Mouse (Mus musculus): ENCODE data around the gene Tmem44.
A peak's percentile ranks its signal among the peaks of the same experiment; 100 is the strongest.

The Tmem44 gene

DNA sequence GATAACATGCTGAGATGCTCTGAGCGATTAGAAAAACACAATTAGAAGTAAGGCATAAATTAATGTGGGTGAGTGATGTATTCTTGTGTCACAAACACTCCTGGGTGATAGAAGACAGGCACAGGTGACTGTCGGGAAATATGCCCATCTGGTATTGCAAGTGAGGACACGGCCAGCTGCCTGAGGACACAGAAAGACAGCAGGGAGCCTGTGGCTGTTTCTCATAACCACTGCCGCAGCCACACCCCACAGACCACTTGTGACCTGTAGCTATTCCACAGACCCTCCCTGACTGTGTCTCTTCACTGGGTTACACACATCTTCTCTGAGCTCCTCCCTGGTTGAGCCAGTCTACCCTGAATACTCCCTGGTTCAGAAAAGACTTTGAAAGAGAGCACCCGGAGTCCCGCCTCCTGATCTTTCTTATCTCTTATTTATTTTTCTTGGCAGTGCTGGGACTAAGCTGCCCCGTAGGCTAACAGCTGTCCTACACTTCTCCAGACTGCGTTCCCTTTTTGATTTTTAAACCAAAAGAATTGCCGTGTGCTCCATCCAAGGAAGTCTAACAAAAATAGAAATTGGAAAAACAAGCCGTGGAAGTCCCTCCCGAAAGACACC, 32.9 kb downstream of the Tmem44 start:
- DNase-seq: no peak

DNA sequence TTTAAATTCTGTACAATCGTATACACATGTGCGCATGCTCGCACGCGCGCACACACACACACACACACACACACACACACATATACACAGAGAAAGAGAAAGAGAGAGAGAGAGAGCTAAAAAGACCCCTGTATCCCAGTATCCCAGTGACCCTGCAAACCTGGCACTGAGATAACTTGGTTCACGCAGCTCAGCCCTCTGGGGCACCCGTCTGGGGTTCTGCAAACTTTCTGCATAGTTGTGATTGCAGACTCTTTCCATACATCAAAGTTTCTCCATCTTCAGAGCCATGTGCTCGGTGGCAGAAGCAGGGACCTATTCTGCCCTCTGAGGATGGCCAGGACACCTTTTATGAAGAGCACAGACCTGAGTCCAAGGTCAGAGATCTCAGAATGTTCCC, 33.6 kb downstream of the Tmem44 start:
- DNase-seq: no peak

DNA sequence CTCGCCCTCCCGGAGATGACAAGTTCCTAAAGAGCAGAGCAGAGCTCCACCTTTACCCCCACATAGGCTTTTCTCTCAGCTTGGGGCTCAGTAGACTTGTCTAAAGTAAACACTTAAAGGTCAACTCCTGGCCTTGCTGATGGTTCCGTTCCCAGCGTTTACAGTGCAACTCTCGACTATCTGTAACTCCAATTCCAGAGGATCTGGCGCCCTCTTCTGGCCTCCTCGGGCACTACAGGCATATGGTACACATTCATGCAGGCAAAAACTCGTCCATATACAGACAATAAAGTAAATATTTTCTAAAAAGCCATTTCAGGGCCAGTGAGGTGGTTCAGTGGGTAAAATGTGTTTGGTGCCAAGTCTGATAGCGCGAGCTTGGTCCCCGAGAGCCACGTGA, 35.2 kb downstream of the Tmem44 start:
- no peak for DNase-seq

DNA sequence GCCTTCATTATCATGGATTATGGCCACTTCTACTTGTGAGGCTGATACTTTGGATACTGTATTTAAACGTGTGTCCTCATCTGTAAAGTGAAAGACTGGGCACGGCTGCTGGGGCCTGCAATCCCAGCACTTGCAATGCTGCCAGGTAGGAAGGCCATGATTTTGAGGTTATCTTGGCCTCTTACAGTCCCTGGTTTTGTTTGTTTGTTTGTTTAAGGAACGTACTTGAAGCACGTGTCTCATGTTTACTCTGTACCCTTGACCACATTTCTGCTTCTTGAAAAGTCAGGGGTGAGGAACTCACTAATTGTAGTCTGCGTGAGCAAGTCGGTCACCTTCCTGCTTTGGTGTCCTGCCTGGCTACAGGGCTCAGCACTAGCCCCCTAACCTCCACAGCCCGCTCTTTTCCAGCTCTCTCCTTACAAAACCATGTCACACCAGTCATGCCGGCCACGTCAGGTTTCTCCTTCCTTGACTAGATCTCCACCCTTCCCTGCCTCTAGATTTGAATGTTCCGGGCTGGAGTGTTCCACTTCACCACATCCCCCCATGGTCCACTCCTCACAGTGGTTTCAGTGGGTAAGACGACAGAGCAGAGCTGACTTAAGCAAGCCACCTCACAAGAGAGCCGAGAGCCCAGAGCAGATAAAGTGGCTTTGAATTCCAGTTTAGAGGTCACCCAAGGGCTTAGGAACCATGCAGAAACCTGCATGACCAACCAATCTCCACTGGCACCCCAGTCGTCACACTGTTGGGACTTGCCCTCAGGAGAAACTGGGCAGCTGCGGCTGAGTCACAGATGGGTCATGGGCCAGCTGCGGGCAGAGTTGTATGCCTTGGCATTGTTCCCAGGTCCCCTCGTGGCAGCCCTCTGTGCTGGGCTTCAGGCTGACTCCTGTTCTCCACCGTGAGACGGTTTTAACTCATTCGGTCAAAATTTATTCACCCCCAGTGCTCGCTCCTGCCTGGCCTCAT, 37.3 kb downstream of the Tmem44 start:
- no peak for DNase-seq

DNA sequence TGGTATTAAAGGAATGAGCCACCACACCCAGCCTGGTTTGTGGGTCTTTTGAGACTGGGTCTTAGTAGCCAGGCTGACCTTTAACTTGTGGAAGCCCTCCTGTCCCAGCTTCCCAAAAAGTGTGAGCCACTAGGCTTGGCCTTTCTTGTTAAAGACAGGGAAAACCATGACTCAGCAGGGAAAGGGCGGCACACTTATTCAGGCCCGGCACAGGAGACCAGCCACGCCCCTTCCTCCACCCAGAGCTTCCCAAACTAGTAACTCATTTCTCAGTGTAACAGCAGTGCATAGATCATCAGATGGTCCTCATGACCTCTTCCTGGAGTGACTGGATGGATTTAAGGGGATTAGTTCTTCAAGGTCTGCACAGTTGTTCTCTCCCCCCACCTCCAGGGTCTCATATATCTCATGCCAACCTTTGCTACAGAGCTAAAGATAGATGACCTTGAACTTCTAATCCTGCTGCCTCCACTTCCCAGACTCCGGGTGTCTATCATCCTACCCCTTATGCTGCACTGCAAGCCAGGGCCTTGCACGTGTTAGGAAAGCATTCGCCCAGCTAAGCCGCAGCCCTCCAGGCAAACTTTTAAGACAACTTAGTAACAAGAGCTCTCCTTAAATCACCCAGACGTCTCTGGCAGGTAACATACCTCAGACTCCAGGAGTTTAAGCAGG, 38.1 kb downstream of the Tmem44 start:
- no peak for DNase-seq

DNA sequence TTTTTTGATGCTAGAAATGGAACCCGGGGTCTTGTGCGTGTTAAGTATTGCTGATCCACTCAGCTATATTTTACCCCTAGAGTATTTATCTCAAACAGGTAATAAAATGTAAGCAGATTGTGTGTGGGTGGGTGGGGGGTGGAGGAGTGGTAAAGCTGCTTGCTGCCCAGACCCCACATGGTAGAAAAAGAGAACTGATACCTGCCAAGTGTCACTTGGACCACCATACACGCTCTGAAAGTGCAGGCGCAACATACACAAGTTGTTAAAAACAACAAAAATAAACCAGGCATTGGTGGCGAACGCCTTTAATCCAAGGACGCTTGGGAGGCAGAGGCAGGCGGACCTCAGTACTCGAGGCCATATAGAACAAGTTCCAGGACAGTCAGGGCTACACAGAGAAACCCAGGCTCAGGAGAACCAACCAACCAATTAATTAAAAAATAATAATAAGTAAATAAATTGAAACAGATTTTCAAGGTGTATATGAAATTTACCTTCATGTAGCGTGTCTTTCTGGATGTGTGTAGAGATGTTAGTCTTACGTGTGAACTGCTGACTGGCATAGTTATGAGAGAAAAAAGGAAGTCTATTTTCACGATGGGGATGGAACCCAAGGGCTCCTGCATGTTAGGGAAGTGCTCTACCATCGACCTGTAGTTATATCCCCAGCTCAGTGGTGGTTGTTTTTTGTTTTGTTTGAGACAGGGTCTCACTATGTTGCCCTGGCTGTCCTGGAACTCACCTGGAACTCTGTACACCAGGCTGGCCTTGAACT, 38.9 kb downstream of the Tmem44 start:
- DNase-seq: no peak

DNA sequence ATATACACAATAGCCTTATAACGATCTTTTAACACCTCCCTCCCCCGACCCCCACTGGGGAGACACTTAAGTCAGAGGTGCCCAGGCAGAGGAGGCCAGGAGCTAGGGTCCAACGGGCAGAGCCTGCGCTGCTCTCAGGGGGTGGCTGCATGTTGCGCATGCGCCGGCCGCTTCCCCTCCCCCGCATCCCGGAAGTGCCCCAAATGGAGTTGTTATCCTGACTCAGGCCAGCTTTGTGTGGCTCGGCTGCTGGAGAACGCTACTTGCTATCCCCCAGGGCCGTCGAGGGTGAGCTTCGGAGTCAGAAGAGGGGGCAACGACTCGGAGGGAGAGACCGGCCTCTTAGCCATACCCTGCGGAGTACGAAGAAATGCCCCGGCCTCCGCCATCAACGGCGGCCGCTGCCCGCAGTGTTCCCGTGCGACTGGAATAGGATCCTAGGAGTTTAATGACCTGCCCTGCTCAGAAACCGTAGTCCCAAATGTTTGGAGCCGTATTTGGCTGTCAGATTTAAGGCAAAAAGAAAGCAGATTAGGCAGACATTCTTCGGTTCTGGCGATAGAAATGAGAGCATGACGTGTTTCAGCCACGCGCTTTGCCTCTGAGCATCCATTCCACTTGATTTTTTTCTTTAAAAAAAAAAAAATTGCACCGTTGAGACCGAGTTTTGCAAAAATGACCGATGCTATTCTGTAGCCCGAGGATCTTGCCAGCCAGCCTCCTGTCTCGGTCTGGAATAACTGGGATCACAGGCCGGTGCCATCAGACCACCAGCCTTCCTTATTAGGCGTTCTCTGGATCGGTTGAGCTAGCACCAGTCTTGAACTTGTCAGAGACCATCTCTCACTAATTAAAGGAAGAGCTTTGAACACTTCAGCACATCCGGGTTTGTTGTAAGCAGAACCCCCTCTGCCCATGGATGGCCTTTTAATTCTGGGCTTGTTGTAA, 39.9 kb downstream of the Tmem44 start:
- DNase-seq: peak; percentile 85 to 89

DNA sequence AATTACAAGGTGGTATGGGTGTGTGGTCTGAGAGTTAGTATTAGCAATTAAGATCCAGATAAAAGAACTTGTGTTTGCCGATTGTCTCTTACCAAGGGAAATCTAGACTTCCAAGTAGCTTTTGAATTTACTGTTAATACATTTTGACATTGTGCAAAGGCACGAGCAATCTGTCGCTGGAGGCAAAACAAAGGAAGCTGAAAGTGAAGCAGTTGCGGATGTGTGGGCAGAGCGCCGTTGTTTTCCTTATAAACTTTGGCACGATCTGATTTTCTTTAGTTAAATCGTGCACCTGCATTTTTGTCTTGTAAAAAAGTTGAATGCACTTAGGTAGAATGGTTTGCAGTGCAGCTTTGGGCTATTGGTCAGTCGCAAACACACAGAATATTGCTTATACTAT, 40.6 kb downstream of the Tmem44 start:
- DNase-seq: no peak

DNA sequence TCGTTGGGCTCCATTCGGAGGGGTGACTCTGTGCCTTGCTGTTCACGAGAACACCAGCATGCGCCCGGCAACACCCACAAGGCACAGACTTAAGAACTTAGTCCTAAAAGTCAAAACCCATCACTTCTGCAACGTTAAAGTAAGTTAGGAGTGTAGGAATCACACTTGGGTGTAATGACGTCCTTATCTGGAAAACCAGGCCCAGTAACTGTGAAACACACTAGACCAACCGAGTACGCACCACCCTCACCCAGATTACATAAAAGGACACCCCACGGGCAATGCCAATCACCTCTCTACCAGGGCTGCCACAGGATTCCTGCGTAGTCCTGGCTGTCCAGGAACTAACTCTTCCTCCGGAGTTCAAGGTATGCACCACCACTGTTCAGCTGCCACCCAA, 41.3 kb downstream of the Tmem44 start:
- DNase-seq: no peak

DNA sequence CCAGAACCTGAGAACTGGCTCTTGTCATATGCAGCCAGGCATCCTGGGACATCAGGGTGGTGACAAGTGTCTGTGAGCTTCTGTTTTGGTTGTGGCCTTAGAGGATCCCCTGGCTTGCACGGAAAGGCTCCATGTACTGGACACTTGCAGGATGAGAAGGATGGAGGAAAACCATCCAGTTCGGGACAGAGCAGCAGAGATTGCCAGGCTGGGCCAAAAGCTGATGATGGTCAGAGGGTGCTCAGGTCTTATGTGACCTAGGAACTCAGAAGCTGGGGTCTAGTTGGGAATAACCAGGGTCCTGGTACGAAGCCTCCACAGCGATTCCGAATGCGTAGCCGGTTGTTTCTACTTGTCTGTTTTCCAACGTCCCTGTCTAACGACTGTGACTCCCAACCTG, 41.9 kb downstream of the Tmem44 start:
- no peak for DNase-seq

DNA sequence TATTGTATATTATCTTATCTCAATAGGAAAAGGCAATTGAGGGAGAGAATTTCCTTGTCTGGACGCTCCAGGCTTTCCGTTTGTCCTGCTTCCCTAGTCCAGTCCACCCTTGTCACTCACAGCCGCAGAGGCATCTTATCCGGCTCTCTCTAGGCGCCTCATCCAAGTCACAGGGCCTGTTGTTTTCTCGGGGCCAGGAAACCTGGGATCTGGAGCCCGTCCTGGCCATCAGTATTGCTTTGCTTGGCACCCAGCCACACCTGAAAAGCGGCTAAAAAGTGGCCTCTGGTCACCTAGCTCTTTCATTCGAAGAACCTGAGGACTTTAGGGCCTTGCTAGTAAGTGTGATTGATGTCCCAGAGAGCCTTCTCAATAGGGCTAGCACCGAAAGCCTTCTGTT, 43.5 kb downstream of the Tmem44 start:
- DNase-seq: no peak

DNA sequence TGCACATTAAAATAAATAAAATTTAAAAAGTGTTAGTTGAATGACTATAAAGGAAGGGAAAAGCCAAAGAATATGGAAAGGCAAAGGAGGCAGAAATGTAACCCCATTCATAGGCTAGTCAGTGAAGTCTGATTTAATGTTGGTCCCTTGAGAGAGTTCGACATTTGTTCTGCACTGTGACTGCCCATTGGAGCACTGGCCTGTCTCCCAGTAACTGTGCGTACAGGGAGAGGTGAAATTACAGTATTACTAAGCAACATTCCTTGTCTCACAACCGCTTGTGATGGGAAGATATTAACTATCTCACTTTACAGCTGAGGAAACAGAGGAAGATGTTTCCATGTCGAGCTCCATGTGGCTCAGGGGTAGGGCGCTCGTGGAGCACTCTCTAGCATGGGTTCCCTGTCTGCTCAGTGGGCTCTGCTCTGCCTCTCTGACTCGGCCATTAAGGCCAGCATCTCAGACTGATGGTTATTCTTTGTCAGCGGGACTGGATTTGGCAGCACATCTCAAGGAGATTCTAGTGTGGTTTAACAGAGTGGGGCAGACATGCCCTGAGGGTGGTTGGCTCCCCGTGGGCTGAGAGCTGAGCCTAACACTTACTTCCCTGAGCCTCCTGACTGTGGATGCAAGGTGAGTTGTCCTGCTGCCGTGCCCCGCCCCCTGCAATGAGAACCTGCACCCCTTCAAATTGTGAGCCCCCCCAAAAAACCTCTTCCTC, 45.2 kb downstream of the Tmem44 start:
- DNase-seq: no peak

DNA sequence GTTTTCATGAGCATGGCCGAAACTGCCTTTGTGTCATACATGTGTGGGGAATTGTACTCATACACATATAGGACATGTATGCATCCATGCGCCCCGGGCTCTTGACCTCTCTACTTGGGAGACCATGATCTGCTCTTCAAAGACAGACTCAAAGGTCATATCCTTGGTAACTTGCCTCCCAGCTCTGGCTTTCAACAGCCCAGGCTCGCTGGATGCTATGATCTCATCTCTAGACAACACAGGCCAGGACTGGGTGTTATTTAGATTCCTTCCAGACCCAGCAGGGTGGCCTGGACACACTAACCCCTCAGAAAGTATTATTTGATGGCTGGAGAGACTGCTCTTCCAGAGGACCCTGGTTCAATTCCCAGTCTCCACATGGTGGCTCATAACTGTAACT, 45.8 kb downstream of the Tmem44 start:
- DNase-seq: no peak

DNA sequence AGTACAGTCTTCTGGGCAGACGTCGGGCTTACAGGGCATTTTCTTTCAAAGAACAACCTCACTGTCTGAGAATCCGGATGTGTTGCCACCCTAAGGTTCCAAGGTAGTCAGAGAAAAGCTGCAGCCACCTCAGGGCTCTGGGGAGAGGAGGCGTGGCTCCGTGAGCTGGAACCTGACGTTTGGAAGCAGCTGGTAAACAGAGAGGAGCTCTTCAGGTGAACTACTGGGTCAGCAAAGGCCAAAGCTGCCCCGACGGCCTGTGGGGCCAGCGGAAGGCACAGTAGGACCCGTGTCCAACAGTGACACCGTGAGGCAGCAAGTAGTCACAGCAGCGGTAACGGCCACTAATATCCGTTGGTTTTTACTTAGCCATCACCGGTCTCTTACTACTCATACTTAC, 46.7 kb downstream of the Tmem44 start:
- DNase-seq: peak; percentile 37 to 43

DNA sequence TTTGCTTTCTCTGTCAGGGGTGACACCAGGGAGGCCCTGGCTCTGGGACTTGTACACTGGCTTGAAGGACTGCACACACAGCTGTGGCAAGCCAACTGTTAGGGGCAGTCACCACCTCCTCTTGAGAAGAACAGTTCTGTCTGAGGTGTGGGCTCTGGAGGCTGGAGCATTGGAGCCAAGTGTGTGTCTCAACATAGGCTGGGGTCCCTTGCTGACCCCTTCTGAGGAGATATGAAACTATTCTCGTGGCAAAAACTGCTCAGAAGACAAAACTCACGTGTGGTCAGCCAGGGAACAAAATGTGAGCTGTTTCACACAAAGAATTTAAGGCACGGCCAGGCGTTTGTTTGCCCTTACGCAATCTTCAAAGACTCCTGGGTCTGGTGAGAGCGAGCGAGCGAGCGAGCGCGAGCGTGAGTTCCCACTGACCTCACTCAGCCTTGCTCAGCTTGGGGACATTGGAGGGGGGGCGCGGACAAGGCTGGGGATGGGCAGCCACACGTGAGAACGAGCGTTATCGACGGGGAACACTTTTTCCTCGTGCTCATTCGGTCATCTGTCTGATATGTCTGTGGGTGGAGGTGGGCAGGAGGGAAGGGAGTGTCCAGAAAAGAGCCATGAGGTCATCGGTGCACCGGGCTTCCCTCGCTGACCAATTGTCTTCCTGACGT, 48.3 kb downstream of the Tmem44 start:
- DNase-seq: no peak

DNA sequence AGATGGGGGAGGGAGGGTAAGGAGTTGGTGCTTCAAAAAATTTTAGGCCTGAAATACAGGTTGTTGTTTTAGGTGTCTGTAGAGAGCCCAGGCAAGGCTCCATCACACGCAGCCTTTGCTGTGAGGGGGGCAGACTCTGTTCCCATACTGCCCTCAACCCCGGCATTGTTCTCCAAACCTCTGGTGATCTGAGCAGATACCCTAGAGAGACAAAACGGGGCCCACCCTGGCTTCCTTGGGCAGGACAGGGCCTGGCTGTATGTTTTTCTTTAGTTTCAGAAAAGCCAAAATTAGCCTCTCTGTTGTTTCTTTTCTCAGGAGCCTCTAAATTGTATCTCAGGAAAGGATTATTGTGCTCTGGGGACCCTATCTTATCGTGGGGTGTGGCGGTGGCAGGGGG, 49.0 kb downstream of the Tmem44 start:
- DNase-seq: no peak

DNA sequence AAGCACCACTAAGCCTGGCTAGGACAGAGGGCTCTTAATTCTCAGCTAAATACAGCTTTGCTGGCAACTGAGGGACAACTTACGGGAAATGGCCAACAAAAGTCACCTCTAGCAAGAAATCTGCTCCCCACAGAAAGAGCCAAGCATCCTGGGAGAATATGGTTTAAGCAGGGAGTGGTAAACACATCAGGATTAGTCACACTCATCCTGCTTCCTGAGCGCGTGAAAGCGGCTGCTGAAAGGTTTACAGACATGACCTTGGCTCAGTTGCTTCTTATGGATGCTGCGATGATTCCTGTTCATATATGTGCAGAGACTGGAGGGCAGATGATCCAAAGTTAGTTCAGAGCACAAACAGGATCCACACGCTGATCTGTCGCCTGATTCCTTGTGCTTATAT, 50.4 kb downstream of the Tmem44 start:
- DNase-seq: no peak

DNA sequence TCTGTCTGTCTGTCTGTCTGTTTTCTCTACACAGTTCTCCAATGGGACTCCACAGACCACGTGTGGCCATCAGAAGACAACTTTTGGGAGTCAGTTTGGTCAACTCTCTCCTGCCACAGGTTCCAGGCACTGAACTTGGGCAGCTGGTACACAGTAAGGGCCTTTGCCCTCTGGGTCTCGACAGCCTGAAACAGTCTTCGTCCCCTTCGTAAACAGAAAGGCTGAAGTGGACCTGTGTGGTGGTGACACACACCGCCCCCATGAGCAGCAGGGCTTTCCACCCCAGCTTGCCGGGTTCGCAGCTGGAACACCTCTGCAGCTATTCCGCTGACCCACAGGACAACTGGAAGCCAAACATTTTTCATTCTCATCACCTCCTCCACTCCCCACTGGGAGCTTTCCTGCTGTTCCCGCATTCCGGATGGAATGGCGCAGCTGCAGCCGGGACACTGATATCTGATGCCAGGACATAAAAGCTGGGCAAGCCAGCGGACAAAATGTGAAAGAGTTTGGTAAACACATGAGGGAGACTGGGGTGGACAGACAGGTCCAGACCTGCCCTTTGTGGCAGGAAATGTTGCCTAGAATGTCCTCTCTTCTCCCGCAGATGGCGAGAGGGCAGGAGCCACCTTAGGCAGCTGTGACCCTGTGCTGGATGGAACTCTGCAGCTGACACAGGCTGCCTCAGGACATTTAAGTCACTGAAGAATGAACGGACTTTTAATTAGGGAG, 51.4 kb downstream of the Tmem44 start:
- DNase-seq: no peak

DNA sequence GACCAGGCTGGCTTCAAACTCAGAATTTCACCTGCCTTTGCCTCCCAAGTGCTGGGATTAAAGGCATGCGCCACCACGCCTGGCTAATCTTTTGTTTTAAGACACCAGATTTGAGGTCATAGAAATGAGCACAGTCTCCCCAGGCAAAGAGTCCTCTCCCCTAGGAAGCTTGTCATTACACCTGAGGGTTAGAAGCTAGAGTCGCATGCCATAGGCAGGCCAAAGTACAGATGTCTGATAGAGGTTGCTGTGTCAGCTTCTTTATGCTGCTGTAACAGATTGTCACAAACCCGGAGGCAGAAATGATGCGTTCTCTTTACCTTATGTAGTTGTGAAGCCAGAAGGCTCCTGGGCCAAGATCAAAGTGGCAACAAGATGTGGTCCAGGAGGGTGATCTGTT, 53.3 kb downstream of the Tmem44 start:
- DNase-seq: no peak

DNA sequence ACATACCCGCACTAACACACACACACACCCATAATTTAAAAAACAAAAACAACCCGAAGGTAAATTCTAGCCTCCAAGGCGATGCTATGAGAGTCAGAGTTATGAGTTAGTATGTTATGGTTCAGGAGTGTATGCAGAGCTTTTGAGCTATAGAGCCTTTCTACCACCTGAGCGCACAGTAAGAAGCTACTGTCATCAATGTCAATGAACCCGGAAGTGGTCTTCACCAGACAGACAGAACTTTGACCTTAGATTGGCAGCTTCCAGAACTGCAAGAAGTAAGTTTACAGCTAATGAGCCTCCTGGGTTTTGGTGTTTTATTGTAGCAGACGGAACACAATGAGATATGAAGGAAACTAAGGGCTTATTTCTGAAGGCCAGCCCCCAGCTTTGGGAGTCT, 55.8 kb downstream of the Tmem44 start:
- DNase-seq: no peak

Measured in cerebellum, postnatal 36 days (tissue).